In genomic region chr12:28958661-28959060, GRCm38 (mm10) we compare ENCODE assay signal across 12 mouse cellular contexts.
"Had no signal": no experiment of that assay in that cellular context is flagged by ENCODE, and none has a peak within 500 bp of the region (broad histone marks: within the 10 kb centered on the region; RNA-seq: fewer than 3 reads in every experiment).

No protein-coding gene starts in this region.

- H3K27ac ChIP-seq: limb, embryonic 10.5 days; liver, embryonic 12.5 days; lung, embryonic 15.5 days; macrophage; midbrain, embryonic 15.5 days; neural tube, embryonic 12.5 days; stomach, postnatal 0 days had no signal

- H3K27me3 ChIP-seq: liver, embryonic 12.5 days; lung, embryonic 15.5 days; megakaryocyte, embryonic 14.5 days; midbrain, embryonic 15.5 days; neural tube, embryonic 12.5 days had no signal

- H3K9ac ChIP-seq: liver, embryonic 12.5 days; lung, embryonic 15.5 days; midbrain, embryonic 15.5 days; neural tube, embryonic 12.5 days had no signal

- DNase-seq: layer of hippocampus, adult 9-11 months; lung, postnatal 14 days; thymus, postnatal 4 days had no signal

- H3K4me2 ChIP-seq: liver, embryonic 12.5 days; lung, embryonic 15.5 days; midbrain, embryonic 11.5 days; midbrain, embryonic 15.5 days; neural tube, embryonic 12.5 days had no signal

- H3K36me3 ChIP-seq: limb, embryonic 10.5 days; liver, embryonic 12.5 days; lung, embryonic 15.5 days; midbrain, embryonic 15.5 days; neural tube, embryonic 12.5 days had no signal

- H3K9me3 ChIP-seq: limb, embryonic 10.5 days; liver, embryonic 12.5 days; lung, embryonic 15.5 days; megakaryocyte, embryonic 14.5 days; midbrain, embryonic 15.5 days; neural tube, embryonic 12.5 days had no signal

- H3K4me1 ChIP-seq: limb, embryonic 10.5 days; liver, embryonic 12.5 days; lung, embryonic 15.5 days; megakaryocyte, embryonic 14.5 days; midbrain, embryonic 15.5 days; neural tube, embryonic 12.5 days had no signal

- ATAC-seq: liver, embryonic 12.5 days; midbrain, embryonic 15.5 days had no signal

- H3K4me3 ChIP-seq: limb, embryonic 10.5 days; liver, embryonic 12.5 days; lung, embryonic 15.5 days; megakaryocyte, embryonic 14.5 days; midbrain, embryonic 15.5 days; neural tube, embryonic 12.5 days had no signal
